Mouse (Mus musculus): ENCODE data around the gene Ubxn10. TPM values are rescaled to one million over a fixed set of nuclear protein-coding genes. Genes with fewer than 3 reads are reported as not detected.
A peak's percentile ranks its signal among the peaks of the same experiment; 100 is the strongest.

Gene Ubxn10
- total RNA-seq, 2 experiments from 2014 or later, result not detected

DNA sequence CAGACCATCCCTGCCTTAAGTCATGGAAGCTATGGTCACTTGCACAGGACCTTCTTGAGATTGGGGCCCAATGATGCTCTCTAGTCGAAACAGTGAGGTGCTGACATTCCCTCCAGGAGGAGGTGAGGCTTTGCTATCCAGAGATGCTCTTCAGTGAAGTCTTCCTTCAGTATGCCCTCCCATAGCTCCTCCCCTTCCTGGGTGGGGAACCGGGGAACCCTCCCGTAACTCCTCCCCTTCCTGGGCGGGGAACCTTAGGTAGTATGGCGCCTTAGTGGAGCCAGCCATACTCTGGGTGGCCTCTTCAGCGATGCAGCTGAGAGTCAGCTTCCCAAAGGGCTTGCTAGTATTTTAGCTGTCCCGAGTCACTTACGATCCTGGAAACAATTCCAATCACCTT lies 30.3 kb downstream of the Ubxn10 start:
- no peak for ATAC-seq (replicated peaks; ENCODE audit: poor library complexity, severe bottlenecking)

DNA sequence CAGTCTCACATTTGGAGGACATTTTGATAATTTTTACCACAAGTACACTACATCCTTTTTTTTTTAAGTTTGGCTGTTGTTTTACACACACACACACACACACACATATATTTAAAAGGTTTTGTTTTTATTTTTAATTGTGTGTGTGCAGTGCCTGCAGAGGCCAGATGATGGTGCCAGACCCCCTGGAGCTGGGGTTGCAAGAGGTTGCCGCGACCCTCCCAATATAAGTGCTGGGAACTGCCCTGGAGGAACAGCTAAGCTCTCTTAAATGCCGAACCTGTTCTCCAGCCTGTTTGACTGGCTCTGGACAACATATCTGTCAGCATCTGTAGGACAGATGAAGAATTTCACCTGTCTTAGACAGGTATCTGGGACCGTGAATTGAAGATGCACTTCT lies 32.8 kb downstream of the Ubxn10 start:
- no peak for ATAC-seq (replicated peaks; ENCODE audit: poor library complexity, severe bottlenecking)

DNA sequence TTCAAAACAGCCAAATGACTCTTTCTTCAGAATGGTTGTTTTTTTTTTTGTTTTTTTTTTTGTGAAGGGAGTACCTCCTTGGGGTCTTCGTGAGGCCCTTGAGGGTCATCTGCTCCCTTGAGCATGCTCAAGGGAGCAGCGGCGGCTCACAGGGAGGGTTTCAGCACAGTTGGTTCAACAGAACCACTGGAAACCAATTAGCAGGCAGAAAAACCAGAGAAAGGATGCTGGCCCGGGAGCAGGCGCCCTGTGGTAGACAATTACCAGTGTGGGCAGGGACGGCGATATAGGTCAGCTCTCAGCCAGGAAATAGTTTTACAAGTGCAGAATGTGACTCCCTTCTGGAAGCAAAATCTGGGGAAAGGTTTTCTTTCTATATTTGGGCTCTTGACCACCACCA lies 33.4 kb downstream of the Ubxn10 start:
- ATAC-seq (replicated peaks; ENCODE audit: poor library complexity, severe bottlenecking), result no peak

DNA sequence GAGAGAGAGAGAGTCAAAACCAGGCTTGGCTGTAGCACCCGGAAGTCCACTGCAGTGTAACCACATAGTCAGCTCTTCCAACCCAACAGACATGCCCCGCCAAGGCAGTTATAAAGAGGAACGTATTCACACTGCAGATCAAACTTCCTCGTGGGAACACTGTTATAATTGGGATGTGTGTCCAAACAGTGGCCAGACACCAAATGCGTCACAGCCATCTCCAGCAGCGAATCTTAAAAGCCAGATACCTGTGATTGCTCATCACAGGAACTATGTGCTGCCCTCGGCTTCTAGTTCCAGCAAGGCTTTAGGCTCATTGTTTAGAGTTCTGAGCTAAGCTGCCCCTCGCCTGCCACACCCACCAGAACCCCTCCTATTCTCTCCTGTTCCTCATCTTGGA lies 34.4 kb downstream of the Ubxn10 start:
- ATAC-seq (replicated peaks; ENCODE audit: poor library complexity, severe bottlenecking), result no peak

DNA sequence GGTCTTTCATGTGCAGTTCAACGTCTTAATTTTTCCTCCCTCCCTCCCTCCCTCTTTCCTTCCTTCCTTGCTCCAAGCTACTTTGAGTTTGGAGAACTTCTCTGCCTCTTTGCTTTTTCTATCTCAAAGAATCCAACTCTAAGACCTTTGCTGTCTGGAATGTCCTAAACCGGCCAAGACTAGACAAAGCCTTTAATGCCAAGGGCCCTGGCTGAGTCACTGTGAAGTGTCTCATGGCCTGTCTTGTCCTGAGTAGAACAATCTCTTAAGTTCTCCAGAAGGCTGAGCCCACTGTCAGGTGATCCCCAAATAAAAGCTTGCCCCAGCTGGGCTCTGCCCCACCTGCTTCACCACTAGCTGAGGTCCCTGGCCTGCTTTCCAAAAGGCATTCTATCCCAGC lies 34.9 kb downstream of the Ubxn10 start:
- ATAC-seq (replicated peaks; ENCODE audit: poor library complexity, severe bottlenecking), result no peak

DNA sequence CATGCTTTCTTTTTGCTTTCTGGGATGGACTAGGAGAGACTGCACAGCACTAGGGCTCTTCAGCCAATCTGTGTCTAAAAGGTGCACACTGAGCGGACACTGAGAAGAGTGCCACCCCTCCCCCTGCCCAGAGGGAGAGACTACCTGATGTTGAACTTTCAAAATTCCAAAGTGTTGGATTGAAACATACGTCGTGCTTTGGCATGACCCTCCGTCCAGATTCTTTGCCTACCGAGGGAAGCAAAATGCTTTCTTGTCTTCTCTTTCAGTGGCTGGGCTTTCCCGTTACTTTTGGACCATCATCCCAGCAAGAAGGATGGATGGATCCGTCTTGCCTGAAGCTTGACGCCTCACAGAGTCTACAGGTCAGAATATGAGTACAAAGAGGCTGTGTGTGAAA lies 35.9 kb downstream of the Ubxn10 start:
- ATAC-seq (replicated peaks; ENCODE audit: poor library complexity, severe bottlenecking), result no peak

DNA sequence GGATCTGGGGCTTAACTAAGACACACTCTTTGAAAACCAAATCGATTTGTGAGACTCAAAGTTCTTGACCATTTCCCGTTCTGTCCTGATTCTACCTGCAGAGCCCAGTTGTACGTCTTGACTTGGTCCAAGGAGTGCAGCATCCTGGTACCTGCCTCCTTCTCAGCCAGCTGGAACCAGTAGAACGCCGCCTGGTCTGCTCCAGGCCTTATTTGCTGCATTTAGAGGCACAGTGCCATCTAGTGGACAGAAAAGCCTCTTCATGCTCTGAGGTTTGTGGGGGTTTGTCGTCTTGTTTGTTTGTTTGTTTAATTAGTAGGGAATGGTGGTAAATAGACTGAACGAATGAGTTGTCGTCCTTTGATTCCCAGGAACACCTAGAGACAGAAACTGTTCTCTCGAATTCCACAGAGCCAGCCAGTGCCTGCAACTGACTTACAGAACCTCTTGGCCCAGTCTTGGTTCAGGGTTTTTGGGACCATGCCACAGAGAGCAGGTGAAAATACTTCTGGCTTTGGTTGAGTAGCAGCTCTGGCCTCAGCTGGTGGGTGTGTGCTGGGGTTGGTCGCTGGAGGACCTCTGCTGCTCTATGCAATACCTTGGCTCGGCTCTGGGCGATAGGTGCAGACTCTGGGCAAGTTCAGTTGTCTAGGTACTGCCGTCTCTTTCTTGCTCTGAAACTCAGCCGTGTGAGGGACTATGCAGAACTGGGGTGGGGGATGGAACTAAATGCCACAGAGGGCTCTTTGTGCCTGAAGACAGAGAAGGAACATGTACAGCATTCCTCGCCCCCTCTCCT lies 36.6 kb downstream of the Ubxn10 start:
- ATAC-seq (replicated peaks; ENCODE audit: poor library complexity, severe bottlenecking), result peak; percentile 40; the same call in 1 of the 2 replicates

DNA sequence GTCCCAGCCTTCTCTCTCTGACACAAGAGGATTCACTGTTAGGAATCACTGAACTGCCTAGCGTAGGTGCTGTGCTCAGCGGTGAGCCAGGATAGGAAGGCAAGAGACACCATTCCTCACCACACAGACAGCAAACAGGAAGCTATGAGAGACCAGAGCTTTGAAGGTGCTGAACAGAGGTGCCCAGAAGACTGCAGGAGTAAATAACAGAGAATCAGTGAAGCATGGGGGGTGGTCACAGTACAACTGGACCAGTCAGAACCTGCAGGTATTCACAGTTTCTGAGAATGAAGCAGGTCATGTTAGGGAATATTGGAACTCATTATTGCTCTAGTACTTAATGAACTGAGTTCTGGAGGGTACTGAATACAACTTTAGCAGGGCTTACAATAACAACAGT lies 38.7 kb downstream of the Ubxn10 start:
- ATAC-seq (replicated peaks; ENCODE audit: poor library complexity, severe bottlenecking), result no peak

DNA sequence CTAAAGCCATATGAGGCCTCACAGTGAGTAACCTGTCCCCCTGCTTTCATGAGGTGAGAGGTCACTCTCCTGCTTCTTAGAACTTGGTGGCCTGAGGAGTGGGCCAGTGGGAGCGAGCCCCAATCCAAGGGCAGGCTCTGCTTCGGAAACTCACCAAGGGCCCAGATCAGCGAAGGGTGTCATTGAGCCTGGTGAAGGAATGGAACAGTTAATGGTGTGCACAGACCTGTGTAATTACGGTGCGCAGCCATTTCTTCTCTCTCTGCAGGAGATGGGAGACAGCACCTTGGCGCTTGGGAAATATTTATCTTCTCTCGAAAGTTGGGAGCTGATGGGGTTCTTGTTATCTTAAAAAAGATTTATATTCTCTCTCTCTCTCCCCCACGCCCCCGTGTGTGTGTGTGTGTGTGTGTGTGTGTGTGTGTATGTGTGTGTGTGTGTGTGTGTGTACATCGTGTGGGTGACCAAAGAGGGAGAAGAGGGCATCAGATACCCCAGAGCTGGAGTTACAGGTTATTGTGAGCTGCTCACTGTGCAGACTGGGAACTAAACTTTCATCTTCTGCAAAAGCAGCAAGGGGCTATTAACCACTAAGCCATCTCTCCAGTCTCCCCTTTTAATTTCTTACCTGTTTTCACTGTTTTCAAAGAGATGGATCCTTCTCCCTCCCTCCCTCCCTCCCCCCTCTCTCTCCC lies 39.7 kb downstream of the Ubxn10 start:
- no peak for ATAC-seq (replicated peaks; ENCODE audit: poor library complexity, severe bottlenecking)

DNA sequence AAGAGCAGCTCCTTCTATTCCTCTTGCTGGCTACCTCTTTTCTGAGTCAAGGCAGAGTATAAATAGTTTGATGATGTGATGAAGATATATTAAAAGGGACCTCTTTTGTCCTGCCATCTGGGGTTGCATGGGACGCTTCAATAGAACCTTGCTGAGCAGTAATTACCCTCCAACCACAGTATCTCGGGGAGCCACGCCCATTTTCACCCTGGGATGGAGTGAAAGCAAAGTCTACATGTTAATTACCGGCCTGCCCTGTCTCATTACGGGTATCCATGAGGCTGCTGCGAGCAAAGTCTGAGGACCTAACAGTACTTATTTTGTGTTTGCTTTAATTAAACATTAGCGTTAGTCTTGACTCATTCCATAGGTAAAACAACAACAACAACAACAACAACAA lies 40.2 kb downstream of the Ubxn10 start:
- ATAC-seq (replicated peaks; ENCODE audit: poor library complexity, severe bottlenecking), result no peak

DNA sequence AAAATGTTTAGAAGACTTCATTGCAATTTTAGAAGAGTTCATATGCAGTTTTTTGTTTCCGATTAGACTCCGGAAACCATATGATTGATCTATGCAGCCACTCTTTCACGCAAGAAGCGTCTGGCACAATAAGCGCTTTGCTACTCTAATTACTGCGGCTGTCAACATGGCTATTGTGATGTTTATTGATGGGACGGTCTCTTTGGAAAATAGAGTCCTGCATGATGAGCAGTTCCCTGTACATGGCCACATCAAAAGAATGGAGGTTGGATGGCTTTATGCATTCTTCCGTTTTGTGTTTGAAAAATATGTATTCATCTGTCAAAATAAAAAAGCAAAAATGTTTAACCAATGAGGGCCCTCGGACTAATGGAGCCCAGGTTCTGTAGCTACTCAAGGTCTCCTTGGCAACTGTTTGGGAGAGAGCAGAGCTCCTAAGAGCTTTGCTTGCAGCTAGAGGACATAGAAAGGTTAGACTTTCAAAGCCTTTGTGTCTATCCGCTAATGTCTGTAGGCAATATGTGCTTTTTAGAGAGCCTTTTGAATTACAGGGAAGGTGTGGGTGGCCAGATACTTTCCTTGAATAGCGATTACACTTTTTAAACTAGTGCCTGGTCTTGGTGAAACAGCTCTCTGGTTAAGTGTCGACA lies 43.8 kb downstream of the Ubxn10 start:
- ATAC-seq (replicated peaks; ENCODE audit: poor library complexity, severe bottlenecking), result no peak

DNA sequence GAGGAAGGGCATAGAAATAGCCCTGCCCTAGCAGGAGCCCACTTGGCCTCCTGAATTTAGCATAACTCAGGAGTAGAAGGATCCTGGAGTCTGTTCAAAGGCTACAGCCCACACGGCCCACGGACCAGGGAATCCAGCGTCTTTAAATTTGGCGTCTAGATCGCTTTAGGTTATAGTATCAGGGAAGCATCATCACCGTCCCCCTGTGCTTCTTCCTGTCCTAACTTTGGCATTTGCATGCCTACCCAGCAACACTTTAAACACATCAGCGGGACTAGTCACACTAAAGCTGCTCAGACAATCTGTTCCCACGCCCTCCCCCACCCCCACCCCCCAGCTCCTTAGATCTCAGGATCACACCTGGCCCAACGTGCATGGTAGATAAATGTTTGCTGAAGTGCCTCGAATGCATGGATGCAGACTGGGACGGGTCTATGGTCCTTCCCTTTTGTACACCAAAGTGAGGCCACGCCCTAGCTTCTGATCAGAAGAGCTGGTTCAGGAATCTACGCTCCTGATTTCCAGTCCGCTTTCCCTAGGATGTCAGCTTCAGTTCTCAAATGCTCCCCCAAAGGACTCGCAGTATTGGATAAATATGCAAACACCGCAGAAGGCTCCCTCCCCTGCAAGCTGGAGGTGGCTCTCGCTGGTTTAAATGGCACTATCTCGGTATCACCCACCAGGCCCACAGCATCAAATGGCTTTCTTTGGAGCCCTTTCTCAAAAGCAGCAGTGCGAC lies 45.4 kb downstream of the Ubxn10 start:
- no peak for ATAC-seq (replicated peaks; ENCODE audit: poor library complexity, severe bottlenecking)

DNA sequence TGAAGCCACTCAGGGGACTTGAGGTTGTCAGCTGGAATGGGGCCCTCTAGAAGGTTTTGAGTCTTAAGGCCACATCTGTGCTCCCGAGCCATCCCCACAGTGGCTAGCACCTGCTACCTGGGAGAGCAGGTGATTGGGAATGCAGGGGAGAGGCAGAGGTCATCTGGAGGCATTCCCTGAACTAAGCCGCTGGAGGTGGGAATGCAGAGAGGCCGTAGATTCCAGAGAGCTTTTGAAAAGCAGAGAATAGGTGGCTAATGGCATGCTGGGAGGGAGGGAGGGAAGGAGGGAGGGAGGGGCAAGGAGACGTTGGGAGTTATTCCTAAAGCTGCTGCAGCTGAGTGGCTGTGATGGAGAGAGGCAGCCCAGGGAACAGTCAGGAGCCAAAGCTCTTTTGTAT lies 46.4 kb downstream of the Ubxn10 start:
- no peak for ATAC-seq (replicated peaks; ENCODE audit: poor library complexity, severe bottlenecking)

DNA sequence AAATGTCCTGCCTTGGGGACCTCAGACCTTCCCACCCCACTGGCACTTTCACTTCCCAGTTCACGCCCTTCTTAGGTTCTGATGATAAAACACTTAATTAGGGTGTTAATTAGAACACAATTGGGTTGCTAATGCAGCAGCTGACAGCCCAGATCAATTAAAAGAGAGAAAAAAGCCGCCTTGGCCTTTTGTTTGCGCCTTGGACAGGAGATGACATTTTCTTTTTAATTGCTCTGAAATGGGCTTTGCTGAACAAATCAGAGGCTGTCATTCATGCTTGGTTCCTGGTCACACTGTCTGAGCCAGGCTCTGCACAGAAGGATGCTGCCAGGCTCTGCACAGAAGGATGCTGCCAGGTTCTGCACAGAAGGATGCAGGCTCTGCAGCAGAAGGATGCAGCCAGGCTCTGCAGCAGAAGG lies 47.9 kb downstream of the Ubxn10 start:
- ATAC-seq (replicated peaks; ENCODE audit: poor library complexity, severe bottlenecking), result no peak

DNA sequence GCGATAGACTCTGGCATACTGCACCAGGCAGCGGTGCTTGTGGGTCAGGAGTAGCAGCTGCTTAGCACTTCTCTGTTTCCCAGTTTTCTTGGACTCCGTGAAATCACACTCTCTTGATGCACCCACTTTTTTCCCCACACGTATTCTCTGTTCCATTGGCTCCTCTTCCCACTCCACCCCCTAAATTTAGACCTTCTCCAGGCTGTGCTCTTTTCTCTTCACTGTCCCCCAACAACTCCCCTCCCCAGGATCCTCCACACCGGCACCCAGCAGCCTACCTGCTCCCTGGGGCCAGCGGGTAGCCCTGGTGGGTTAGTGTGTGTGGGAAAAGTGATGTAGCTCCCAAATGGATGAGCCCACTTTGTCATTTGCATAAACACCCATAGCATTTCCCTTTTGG lies 51.2 kb downstream of the Ubxn10 start:
- no peak for ATAC-seq (replicated peaks; ENCODE audit: poor library complexity, severe bottlenecking)

DNA sequence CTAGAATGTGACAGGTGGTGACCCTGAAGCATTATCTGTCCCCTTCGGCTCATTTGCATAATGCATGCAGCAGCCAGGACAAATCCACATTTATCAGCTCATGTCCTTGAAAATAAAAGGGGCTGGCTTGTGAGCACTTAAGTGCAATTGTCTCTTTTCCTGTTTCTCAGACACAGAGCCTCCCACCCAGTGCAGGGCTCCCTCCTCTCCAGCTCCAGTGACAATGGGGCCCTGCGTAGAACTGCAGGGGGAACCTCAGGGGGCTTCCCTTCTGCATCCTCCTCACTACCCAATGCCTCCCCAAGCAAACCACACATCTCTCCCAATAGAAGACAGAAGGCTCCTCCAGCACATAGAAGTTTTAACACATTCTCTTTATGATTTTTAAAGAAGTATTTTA lies 54.2 kb downstream of the Ubxn10 start:
- no peak for ATAC-seq (replicated peaks; ENCODE audit: poor library complexity, severe bottlenecking)

DNA sequence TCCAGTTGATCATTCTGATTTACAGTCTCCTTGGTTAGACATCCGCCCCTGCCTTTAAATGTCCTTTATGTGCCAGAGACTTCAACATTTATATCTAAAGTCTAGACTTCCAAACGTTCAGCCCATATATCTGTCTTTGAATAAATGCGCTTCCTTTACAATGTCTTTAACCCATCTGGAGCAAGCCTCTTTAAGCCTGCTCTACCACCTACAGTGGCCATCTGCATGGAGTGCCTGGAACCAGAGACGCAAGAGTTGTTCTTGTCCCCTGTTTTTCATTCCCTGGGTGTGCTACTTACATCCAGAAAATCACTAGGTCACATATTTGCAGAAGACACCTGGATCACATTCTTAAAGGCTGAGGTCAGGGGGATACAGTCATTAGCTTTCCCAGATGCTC lies 56.8 kb downstream of the Ubxn10 start:
- ATAC-seq (replicated peaks; ENCODE audit: poor library complexity, severe bottlenecking), result no peak

DNA sequence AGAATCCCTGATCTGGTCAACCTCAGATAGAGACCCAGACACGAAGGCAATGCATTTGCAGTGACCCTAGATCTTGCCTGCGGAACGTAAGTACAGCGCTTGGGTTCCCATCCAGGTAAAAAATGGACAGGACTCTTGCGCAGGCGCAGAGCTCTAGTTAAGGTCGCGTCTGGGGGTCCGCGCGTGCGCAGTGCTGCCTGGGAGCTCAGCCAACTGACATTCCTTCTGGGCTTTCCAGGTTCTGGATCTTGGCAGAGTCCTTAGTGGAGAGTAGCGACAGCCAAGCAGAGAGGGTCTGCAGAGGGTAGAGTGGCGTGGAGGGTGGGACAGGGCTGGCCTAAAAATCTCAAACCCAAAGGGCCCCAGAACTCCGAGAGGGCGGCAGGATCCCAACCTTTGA lies 59.4 kb downstream of the Ubxn10 start:
- ATAC-seq (replicated peaks; ENCODE audit: poor library complexity, severe bottlenecking), result no peak

DNA sequence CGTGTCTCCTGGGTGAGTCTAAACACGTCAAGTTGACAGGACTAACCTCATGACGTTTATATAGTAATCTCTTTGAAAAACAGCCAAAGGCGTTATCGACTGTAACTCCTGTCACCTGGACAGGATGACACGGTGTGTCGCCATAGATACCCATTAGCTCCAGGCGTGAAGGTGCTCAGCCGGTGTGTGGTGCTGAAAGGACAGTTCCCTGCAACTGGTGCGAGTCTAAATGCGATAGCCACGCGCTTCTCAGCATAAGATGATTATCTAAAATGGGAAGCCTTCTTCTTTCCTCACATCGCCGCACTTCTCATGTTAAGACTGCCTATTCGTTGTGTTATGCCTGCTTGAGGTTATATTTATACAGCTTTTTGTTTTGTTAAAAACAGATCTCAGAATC lies 60.5 kb downstream of the Ubxn10 start:
- ATAC-seq (replicated peaks; ENCODE audit: poor library complexity, severe bottlenecking), result no peak

DNA sequence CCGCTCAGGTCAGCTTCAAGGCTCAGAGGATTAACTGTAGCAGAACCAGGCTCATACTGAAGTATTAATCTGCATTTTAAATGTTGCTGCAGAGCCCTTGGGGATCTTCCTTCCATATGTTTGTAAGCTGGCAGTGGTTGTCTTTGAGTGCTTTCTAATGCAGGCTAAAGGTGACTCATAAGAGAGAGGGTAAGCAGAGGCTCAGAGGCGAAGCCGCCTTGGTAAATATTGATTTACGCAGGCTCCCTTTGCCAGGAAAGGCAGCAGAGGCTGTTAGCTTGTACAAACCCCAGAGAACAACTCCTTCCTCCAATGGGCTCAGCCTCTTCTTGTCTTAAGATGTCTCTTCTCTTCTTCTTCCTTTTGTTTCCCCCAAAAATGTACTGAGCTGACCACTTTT lies 64.8 kb downstream of the Ubxn10 start:
- ATAC-seq (replicated peaks; ENCODE audit: poor library complexity, severe bottlenecking), result no peak

Measured in granulocyte monocyte progenitor cell, adult 5-6 weeks (primary cell).